Mouse (Mus musculus) heart, adult 2 months (tissue): ENCODE measurements around the gene Igdcc3. TPM values are rescaled to one million over a fixed set of nuclear protein-coding genes. Genes with fewer than 3 reads are reported as not detected.

Source experiments
- DNase-seq, 2 experiments: peaks; one replicate each; pipeline ENCODE4 v3.0.0; 2021
- H3K27ac ChIP-seq: fragments of 200-600 bp; 2 replicates; pipeline ENCODE4 v1.8.1; 2022
- H3K27me3 ChIP-seq: fragments of 200-500 bp; 2 replicates; pipeline ENCODE4 v1.6.1; 2012; ENCODE audit warnings: mild to moderate bottlenecking, low read length, inconsistent platforms, mixed read lengths; ENCODE audit not compliant: control insufficient read depth, insufficient read depth
- H3K36me3 ChIP-seq: fragments of 200-500 bp; 2 replicates; pipeline ENCODE4 v1.6.1; 2012; ENCODE audit warnings: low read length, inconsistent platforms; ENCODE audit not compliant: control insufficient read depth, insufficient read depth
- H3K4me1 ChIP-seq: fragments of 200-500 bp; 2 replicates; pipeline ENCODE4 v1.6.1; 2011; ENCODE audit warnings: low read length; ENCODE audit not compliant: control insufficient read depth, insufficient read depth
- H3K4me3 ChIP-seq: fragments of 200-600 bp; 2 replicates; pipeline ENCODE4 v1.8.1; 2022
- H3K79me2 ChIP-seq: fragments of 200-500 bp; replicated peaks from 2 replicates; pipeline ENCODE4 v1.6.1; 2012; ENCODE audit warnings: mild to moderate bottlenecking, inconsistent platforms, low read length, moderate library complexity, mixed read lengths; ENCODE audit not compliant: control insufficient read depth, insufficient read depth
- H3K9ac ChIP-seq: fragments of 200-500 bp; 2 replicates; pipeline ENCODE4 v1.6.1; 2012; ENCODE audit warnings: low read depth, mild to moderate bottlenecking, control low read depth, inconsistent platforms, low read length, mixed read lengths
- CTCF ChIP-seq: fragments of 200-600 bp; IDR thresholded peaks from 2 replicates; pipeline ENCODE4 v1.8.1; 2022; ENCODE audit warnings: antibody characterized with exemption, mild to moderate bottlenecking, moderate library complexity
- EP300 ChIP-seq: fragments of 200-500 bp; IDR thresholded peaks from 2 replicates; pipeline ENCODE4 v1.6.1; 2011; ENCODE audit warnings: low read depth, low read length, control low read depth; ENCODE audit not compliant: insufficient read depth
- POLR2A ChIP-seq: fragments of 200-500 bp; IDR thresholded peaks from 2 replicates; pipeline ENCODE4 v1.6.1; 2011; ENCODE audit warnings: mild to moderate bottlenecking, low read depth, low read length, control low read depth; ENCODE audit not compliant: insufficient read depth
- WGBS: fragments of 180-500 bp; shearing (Covaris S2); methylation state at CpG from one replicate; pipeline ENCODE4 v1.1.7; 2018; 5-methylcytosine and 5-hydroxymethylcytosine counted together
- intact Hi-C: fragments of 180-260 bp; cut with DNase I; formaldehyde crosslinking; loops from one replicate; pipeline ENCODE4 v1.15.1; 2025
- polyA plus RNA-seq: library from polyadenylated mRNA; depleted of rRNA; stranded (reverse); fragments of >200 nt; gene quantifications from 2 replicates; pipeline ENCODE4 v1.2.3, GENCODE M21; 2012
- total RNA-seq, 2 experiments: library from RNA; stranded (reverse); gene quantifications; 2 replicates each; pipeline ENCODE4 v1.2.3; 2021

Gene Igdcc3
- total and polyA plus RNA-seq, 3 experiments = 0.07 to 0.16 (median 0.10) TPM

- intact Hi-C loops = no loop called here
- Histone ChIP-seq H3K27me3 (no peaks in the 10 kb centered on the region; the same call in 1 of the 2 replicates), H3K9ac (no peak overlapping the region), H3K36me3 (no peaks in the 10 kb centered on the region), H3K27ac (no peak overlapping the region), H3K4me1 (no peaks in the 10 kb centered on the region), H3K79me2 (no peaks in the 10 kb centered on the region), H3K4me3 (no peak overlapping the region)
- 57% methylated on average over 8 of the region's 8 CpGs for WGBS
- TF ChIP-seq EP300 = no peak
- no peak for TF ChIP-seq POLR2A
- no peak for TF ChIP-seq CTCF
- DNase-seq = no peak
Measured at GRCm38 (mm10) chr9:65103173-65103752, 37.7 kb upstream of the Igdcc3 start.

GRCm38 (mm10) chr9:65106821-65107220 is 34.2 kb upstream of the Igdcc3 start:
- no peaks in the 10 kb centered on the region for H3K4me1 ChIP-seq
- H3K36me3 ChIP-seq = no peaks in the 10 kb centered on the region
- no peak overlapping the region for H3K27ac ChIP-seq
- no peaks in the 10 kb centered on the region; the same call in 1 of the 2 replicates for H3K27me3 ChIP-seq
- H3K79me2 ChIP-seq = no peaks in the 10 kb centered on the region
- DNase-seq = no peak
- TF ChIP-seq CTCF = no peak
- no peak for TF ChIP-seq EP300
- TF ChIP-seq POLR2A = no peak
- intact Hi-C loops = no loop called here
- no peak overlapping the region for H3K4me3 ChIP-seq
- WGBS = 72% methylated on average over 4 of the region's 4 CpGs
- H3K9ac ChIP-seq = no peak overlapping the region

GRCm38 (mm10) chr9:65107893-65108292 is 33.1 kb upstream of the Igdcc3 start:
- DNase-seq = no peak
- 79% methylated on average over 1 of the region's 1 CpGs for WGBS
- no peaks in the 10 kb centered on the region for H3K4me1 ChIP-seq
- no peaks in the 10 kb centered on the region for H3K36me3 ChIP-seq
- H3K27me3 ChIP-seq = no peaks in the 10 kb centered on the region; the same call in 1 of the 2 replicates
- intact Hi-C loops = no loop called here
- no peaks in the 10 kb centered on the region for H3K79me2 ChIP-seq
- H3K4me3 ChIP-seq = no peak overlapping the region
- H3K27ac ChIP-seq = no peak overlapping the region
- no peak for TF ChIP-seq POLR2A
- no peak for TF ChIP-seq CTCF
- no peak for TF ChIP-seq EP300
- no peak overlapping the region for H3K9ac ChIP-seq

- DNase-seq = peak in 1 of 2 experiments; percentile 22
- Histone ChIP-seq H3K9ac (no peak overlapping the region), H3K79me2 (no peaks in the 10 kb centered on the region), H3K4me3 (no peak overlapping the region), H3K27ac (no peak overlapping the region), H3K27me3 (no peaks in the 10 kb centered on the region), H3K4me1 (no peaks in the 10 kb centered on the region; the same call in 1 of the 2 replicates), H3K36me3 (no peaks in the 10 kb centered on the region)
- intact Hi-C loops = no loop called here
- TF ChIP-seq EP300 = no peak
- TF ChIP-seq CTCF = no peak
- TF ChIP-seq POLR2A = no peak
- WGBS = 36% methylated on average over 24 of the region's 24 CpGs
Measured at GRCm38 (mm10) chr9:65109132-65110072, 31.6 kb upstream of the Igdcc3 start.

GRCm38 (mm10) chr9:65111698-65112097 is 29.3 kb upstream of the Igdcc3 start:
- Histone ChIP-seq H3K79me2 (no peaks in the 10 kb centered on the region), H3K27me3 (no peaks in the 10 kb centered on the region), H3K36me3 (no peaks in the 10 kb centered on the region), H3K9ac (no peak overlapping the region), H3K4me3 (no peak overlapping the region), H3K27ac (no peak overlapping the region), H3K4me1 (peaks cover 3% of the 10 kb centered on the region; the same call in 1 of the 2 replicates)
- intact Hi-C loops = no loop called here
- no peak for DNase-seq
- TF ChIP-seq EP300 (no peak), CTCF (no peak)
- 86% methylated on average over 5 of the region's 5 CpGs for WGBS

GRCm38 (mm10) chr9:65113694-65114093 is 27.3 kb upstream of the Igdcc3 start:
- no peak for TF ChIP-seq POLR2A
- TF ChIP-seq CTCF = no peak
- TF ChIP-seq EP300 = no peak
- no peak overlapping the region for H3K9ac ChIP-seq
- no peaks in the 10 kb centered on the region for H3K79me2 ChIP-seq
- intact Hi-C loops = no loop called here
- no peaks in the 10 kb centered on the region for H3K27me3 ChIP-seq
- WGBS = 83% methylated on average over 2 of the region's 2 CpGs
- no peak overlapping the region for H3K27ac ChIP-seq
- no peak overlapping the region for H3K4me3 ChIP-seq
- DNase-seq = no peak
- no peaks in the 10 kb centered on the region for H3K36me3 ChIP-seq
- H3K4me1 ChIP-seq = peaks cover 3% of the 10 kb centered on the region; the same call in 1 of the 2 replicates
